Mouse (Mus musculus): ENCODE results near the gene Ncmap.

Gene Ncmap

DNA sequence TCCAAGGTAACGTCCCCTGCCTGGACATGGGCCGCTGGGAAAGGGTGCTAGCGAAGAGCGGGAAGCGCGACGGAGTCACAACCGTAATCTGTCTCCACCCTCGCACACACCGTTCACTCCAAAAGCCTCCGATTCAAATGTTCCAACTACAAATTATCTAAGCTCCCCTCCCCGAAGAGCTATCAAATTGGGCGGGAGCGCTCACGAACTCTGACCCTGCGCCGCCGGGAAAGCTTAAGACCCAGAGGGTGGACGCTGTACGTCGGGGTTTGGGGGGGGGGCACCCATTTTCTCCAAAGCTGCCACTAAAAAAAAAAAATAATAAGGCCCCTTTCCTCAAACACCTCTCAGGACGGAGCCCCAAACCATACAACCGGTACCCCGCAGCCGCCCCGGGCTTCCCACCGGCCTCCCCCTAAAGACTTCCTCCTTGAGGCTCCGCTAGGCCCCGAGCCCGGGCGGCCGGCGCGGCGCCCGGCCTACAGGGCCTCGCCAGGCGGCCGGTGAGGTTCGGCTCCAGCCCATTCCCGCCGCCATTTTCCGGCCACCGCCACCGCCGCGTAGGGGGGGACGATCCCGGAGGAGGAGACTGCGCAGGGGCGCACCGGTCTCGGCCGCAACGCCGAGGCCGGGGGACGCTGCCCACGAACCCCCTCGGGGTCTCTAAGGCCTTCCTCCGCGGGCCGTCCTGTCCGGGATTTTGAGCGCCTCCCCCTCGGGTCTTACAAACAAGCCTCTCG, 45.5 kb downstream of the Ncmap start:
- peak; percentile 27 for DNase-seq (ENCODE audit: low read depth, low spot score)

DNA sequence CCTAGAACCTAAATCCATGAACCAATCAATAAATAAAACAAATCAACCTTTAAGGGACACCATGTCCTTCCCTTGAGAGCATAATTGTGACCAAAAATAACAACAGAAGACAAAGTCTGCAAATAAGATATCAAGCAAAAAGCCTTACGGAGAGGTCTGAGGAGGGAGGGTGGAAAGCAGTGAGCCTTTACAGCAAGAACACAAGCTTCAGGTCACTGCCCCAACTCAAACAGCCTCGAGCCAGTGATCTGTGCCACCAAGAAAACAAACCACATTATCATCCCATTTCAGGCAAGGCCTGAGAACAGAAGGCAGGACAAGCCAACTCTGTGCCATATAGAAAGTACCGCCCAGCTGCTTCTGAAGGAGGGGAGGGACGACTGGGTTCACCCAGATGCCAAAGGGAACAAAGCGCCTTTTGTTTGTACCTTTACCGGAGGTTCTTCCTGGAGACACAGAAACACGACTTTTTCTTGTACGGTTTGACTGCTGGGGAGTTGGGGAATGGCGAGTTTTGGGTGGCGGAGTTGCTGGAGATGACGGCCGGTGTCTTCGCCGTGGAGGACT, 60.6 kb downstream of the Ncmap start:
- peak; percentile 17 for DNase-seq (ENCODE audit: low read depth, low spot score)

DNA sequence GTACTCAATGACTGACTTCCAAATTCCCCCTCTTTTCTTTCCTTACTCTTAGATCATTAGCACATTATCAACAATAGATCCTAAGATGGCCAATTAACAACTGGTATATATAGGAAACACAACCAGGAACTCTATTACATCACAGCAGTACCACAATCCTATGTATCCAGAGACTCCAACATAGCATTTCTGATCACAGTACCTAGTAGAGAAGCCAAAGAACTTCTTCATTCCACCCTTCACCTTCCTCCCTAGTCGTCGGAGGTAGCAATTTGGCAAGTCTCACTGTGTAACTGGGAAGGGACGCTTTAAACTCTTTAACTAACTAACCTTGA, 62.0 kb downstream of the Ncmap start:
- DNase-seq (ENCODE audit: low read depth, low spot score): no peak

DNA sequence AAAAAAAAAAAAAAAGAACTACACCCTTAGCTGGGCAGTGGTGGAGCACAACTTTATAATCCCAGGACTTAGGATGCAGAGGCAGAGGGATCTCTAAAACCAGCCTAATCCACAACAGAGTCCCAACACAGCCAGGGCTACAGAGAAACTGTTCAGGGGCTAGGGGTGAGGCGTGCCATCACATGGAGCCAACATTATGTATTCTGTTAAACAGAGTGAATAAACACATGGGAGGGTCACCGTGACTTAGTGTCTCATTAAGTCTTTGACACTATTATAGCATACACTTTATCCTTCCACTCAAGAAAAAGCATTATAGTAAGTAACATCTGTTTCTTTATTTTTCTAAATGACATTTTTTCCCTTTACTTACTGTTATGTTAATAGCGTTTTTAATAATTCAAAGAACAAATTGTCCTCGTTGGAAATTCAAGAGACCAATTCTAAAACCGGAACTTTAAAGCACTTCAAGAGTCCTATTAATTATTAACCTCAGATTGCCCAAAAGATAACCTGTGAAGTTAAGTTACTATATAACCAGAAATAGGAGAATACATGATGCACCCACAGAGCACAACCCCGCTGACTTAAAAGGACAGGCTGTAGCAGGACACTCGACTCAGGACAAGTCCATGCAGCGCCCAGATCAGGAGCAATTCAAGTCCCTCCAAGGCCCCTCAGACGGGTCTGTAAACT, 62.6 kb downstream of the Ncmap start:
- no peak for DNase-seq (ENCODE audit: low read depth, low spot score)

DNA sequence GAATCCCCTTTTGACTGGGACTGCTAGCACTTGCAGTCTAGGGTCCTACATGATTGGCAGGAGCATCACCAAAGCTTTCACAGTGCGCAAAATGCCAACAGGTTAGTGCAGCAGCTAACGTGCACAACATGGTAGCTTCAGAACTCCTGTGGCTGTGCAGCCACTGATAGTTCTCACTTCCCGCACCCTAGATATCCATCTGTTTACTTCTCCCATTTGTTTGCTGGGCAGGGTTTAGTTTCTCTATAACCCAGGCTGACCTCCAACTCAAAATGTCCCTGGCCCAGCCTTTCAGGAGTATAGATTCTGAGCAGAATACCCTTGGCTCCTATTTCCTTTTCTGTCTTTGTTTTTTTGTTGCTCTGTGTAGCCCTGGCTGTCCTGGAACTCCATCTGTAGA, 71.6 kb downstream of the Ncmap start:
- no peak for DNase-seq (ENCODE audit: low read depth, low spot score)

DNA sequence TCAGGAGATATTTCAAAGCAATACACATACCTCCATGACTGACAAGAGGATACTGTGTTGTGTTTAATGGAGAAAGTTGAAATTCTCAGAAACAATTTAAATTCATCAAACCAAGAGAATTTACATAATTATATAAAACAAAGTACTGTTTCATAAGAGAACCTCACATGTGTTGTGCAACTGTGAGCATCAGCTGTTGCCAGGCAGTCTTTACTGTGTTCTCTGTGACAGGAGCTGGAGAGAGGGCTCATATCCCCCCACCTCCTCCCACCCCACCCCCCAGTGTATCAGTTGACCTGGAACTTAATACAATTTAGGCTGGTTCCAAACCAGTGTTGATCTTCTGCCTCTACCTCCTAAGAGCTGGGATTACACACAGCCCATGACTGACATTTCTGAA, 72.0 kb downstream of the Ncmap start:
- DNase-seq (ENCODE audit: low read depth, low spot score): no peak

DNA sequence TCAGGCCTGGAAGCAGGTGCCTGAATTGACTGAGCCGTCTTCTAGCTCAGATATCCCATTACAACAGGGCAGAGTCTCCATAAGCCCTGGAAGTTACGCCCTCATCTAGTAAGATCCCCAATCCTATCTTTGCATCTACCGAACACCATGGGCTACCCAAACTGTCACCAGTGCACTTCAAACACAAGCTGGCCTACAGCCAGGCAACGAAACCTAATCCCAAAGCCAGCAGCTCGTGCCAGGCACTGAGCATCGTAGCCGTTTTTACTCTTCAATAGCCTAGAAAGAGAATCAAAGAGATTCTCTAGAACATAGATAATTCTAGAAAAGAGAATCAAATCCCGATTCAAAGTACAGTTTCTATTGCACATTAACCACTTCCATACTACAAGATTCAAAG, 75.0 kb downstream of the Ncmap start:
- no peak for DNase-seq (ENCODE audit: low read depth, low spot score)

Data from mesoderm, embryonic 11.5 days (tissue).